Mouse (Mus musculus): ENCODE data around the gene Hoxb9. TPM values are rescaled to one million over a fixed set of nuclear protein-coding genes. Genes with fewer than 3 reads are reported as not detected.
A peak's percentile ranks its signal among the peaks of the same experiment; 100 is the strongest.

Hoxb9 gene
- polyA plus RNA-seq, 1 experiment: not detected

- TF ChIP-seq FOSL1 (IDR thresholded peaks at IDR 0.05; ENCODE audit: insufficient read depth, low read length, poor library complexity, severe bottlenecking) (no peak), MAX (IDR thresholded peaks at IDR 0.05) (no peak), CEBPB (IDR thresholded peaks at IDR 0.05; ENCODE audit: low read depth) (no peak), USF1 (IDR thresholded peaks at IDR 0.05; ENCODE audit: low read depth) (no peak), CTCF (IDR thresholded peaks at IDR 0.05; ENCODE audit: control insufficient read depth, insufficient read depth, insufficient read length) (no peak), MYOD1 (IDR thresholded peaks at IDR 0.05; ENCODE audit: control insufficient read depth, insufficient read length, low read depth) (no peak), MYOG (IDR thresholded peaks at IDR 0.05; ENCODE audit: control insufficient read depth, extremely low read depth, insufficient read length) (no peak)
- no peaks in the 10 kb centered on the region for H3K36me3 ChIP-seq (ENCODE audit: control insufficient read depth, insufficient read depth)
- H3K79me3 ChIP-seq (ENCODE audit: low read depth): no peaks in the 10 kb centered on the region
- no peak overlapping the region for H3ac ChIP-seq (ENCODE audit: control insufficient read depth, insufficient read length, low read depth)
- H3K27me3 ChIP-seq (ENCODE audit: control insufficient read depth, insufficient read depth, insufficient read length): peaks cover 82% of the 10 kb centered on the region
- H3K4me3 ChIP-seq (ENCODE audit: insufficient read depth, poor library complexity, severe bottlenecking): no peak overlapping the region
- no peaks in the 10 kb centered on the region for H3K79me2 ChIP-seq (ENCODE audit: control insufficient read depth, insufficient read depth)
Observed at GRCm38 (mm10) chr11:96310183-96310938, 39.1 kb downstream of the Hoxb9 start.

GRCm38 (mm10) chr11:96311097-96311496, 39.8 kb downstream of the Hoxb9 start:
- TF ChIP-seq MAX (IDR thresholded peaks at IDR 0.05) (no peak), MYOD1 (IDR thresholded peaks at IDR 0.05; ENCODE audit: control insufficient read depth, insufficient read length, low read depth) (no peak), USF1 (IDR thresholded peaks at IDR 0.05; ENCODE audit: low read depth) (no peak), MYOG (IDR thresholded peaks at IDR 0.05; ENCODE audit: control insufficient read depth, extremely low read depth, insufficient read length) (no peak), CTCF (IDR thresholded peaks at IDR 0.05; ENCODE audit: control insufficient read depth, insufficient read depth, insufficient read length) (no peak), FOSL1 (IDR thresholded peaks at IDR 0.05; ENCODE audit: insufficient read depth, low read length, poor library complexity, severe bottlenecking) (no peak), CEBPB (IDR thresholded peaks at IDR 0.05; ENCODE audit: low read depth) (no peak)
- Histone ChIP-seq H3ac (ENCODE audit: control insufficient read depth, insufficient read length, low read depth) (no peak overlapping the region), H3K4me3 (ENCODE audit: insufficient read depth, poor library complexity, severe bottlenecking) (no peak overlapping the region), H3K79me2 (ENCODE audit: control insufficient read depth, insufficient read depth) (no peaks in the 10 kb centered on the region), H3K79me3 (ENCODE audit: low read depth) (no peaks in the 10 kb centered on the region), H3K27me3 (ENCODE audit: control insufficient read depth, insufficient read depth, insufficient read length) (peaks cover 82% of the 10 kb centered on the region), H3K36me3 (ENCODE audit: control insufficient read depth, insufficient read depth) (no peaks in the 10 kb centered on the region)

GRCm38 (mm10) chr11:96311520-96312417, 40.5 kb downstream of the Hoxb9 start:
- TF ChIP-seq CTCF (IDR thresholded peaks at IDR 0.05; ENCODE audit: control insufficient read depth, insufficient read depth, insufficient read length) (peak; percentile 74), CEBPB (IDR thresholded peaks at IDR 0.05; ENCODE audit: low read depth) (no peak), MAX (IDR thresholded peaks at IDR 0.05) (no peak), USF1 (IDR thresholded peaks at IDR 0.05; ENCODE audit: low read depth) (no peak)
- Histone ChIP-seq H3K27me3 (ENCODE audit: control insufficient read depth, insufficient read depth, insufficient read length) (peaks cover 79% of the 10 kb centered on the region), H3K79me2 (ENCODE audit: control insufficient read depth, insufficient read depth) (no peaks in the 10 kb centered on the region), H3K79me3 (ENCODE audit: low read depth) (no peaks in the 10 kb centered on the region), H3ac (ENCODE audit: control insufficient read depth, insufficient read length, low read depth) (no peak overlapping the region), H3K36me3 (ENCODE audit: control insufficient read depth, insufficient read depth) (no peaks in the 10 kb centered on the region), H3K4me3 (ENCODE audit: insufficient read depth, poor library complexity, severe bottlenecking) (no peak overlapping the region)

DNA sequence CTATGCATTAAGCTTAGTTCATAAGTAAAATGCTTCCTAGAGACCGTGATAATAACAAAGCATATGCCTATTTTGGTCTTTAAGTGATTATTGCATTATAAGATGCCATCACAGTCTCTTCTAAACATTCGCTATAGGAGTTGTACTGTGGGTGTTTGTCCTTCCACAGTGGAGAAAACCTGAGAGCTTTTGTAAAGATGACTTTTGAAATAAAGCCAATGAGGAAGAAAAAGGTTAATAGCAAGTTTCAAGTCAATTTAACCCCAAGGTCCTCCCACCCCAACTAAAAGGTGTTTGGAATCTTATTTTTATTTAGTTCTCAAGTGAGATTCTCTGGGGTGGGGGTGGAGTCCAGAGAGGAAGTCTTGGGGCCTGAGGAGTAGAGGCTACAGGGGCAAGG, 41.9 kb downstream of the Hoxb9 start:
- no peak overlapping the region for H3ac ChIP-seq (ENCODE audit: control insufficient read depth, insufficient read length, low read depth)
- TF ChIP-seq USF1 (IDR thresholded peaks at IDR 0.05; ENCODE audit: low read depth) (no peak), FOSL1 (IDR thresholded peaks at IDR 0.05; ENCODE audit: insufficient read depth, low read length, poor library complexity, severe bottlenecking) (no peak), CEBPB (IDR thresholded peaks at IDR 0.05; ENCODE audit: low read depth) (no peak), MYOG (IDR thresholded peaks at IDR 0.05; ENCODE audit: control insufficient read depth, extremely low read depth, insufficient read length) (no peak)
- no peak overlapping the region for H3K4me3 ChIP-seq (ENCODE audit: insufficient read depth, poor library complexity, severe bottlenecking)
- peaks cover 79% of the 10 kb centered on the region for H3K27me3 ChIP-seq (ENCODE audit: control insufficient read depth, insufficient read depth, insufficient read length)
- no peaks in the 10 kb centered on the region for H3K36me3 ChIP-seq (ENCODE audit: control insufficient read depth, insufficient read depth)
- no peaks in the 10 kb centered on the region for H3K79me3 ChIP-seq (ENCODE audit: low read depth)
- no peaks in the 10 kb centered on the region for H3K79me2 ChIP-seq (ENCODE audit: control insufficient read depth, insufficient read depth)

DNA sequence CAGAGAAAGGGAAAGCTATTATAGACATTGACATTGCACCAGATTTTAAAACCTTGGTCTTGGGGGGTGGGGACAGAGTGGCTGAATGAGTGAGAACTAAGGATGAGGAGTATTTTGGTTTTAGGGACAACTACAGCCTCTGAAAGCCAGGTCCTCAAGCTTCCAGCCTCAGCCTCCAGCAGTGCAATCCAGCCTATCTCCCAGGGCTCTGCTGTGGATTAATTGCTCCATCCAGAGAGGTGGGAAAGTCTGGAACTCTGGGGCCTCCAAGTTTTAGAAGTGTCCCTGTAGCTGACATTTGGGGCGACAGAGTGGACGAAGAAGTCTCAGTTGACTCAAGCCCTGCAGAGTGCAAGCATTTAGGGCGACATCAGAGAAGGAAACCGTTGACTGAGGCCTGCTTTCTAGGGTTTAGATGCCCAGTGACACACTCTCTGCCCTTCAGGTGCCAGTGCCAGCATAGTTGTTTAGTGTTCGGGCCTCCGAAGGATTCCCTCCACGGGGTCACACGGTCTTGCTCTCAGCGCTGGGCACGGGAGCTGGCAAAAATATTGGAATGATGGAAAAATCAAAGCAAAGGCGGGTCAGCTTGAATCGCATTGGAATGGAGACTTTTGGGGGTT, 42.7 kb downstream of the Hoxb9 start:
- H3K79me3 ChIP-seq (ENCODE audit: low read depth): no peaks in the 10 kb centered on the region
- H3K4me3 ChIP-seq (ENCODE audit: insufficient read depth, poor library complexity, severe bottlenecking): no peak overlapping the region
- H3K36me3 ChIP-seq (ENCODE audit: control insufficient read depth, insufficient read depth): no peaks in the 10 kb centered on the region
- no peak overlapping the region for H3ac ChIP-seq (ENCODE audit: control insufficient read depth, insufficient read length, low read depth)
- no peak for TF ChIP-seq FOSL1 (IDR thresholded peaks at IDR 0.05; ENCODE audit: insufficient read depth, low read length, poor library complexity, severe bottlenecking)
- H3K79me2 ChIP-seq (ENCODE audit: control insufficient read depth, insufficient read depth): no peaks in the 10 kb centered on the region
- peaks cover 79% of the 10 kb centered on the region for H3K27me3 ChIP-seq (ENCODE audit: control insufficient read depth, insufficient read depth, insufficient read length)

All from C2C12 (cell line).